Mouse (Mus musculus): ENCODE measurements around the gene Ldb2.

Gene Ldb2

DNA sequence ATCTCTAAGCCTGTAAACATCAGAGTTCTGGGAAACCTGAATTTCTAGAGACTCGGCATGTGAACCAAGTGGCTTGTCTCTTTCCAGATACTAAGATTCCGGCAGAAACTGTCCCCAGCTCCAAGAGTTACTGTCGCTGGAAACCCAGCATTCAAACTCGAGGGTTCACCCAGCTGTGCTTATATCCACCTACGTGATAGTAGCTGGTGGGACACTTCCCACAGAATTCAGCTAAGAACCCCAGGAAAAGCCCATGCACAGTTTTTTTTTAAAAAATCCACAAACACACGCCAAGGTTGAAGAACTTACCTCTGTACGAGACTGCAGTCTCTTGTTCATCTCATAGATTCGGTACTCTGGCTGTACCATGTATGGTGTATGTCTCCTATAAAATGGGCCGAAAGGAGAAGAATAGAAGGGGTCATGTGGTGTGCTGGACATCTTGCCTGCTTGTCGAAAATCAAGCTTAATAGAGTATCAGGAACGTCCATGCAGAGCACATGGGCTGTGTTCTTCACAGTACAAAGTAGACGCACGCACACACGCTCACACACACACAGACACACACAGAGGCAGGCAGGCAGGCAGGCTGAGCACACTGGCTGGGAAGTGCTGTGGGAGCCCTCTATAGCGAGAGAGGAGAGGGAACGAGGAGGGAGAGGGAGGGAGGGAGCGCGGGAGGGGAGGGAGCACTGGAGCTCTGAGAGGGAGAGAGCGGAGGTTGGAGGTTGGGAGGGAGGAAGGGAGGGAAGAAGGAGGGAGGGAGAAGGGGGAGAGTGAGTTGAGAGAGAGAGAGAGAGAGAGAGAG lies at the start of gene Ldb2:
TSS of gene Ldb2 (minus strand) at position 628 of the 808 bp plus-strand sequence.
- DNase-seq = peak; percentile 59 to 73

DNA sequence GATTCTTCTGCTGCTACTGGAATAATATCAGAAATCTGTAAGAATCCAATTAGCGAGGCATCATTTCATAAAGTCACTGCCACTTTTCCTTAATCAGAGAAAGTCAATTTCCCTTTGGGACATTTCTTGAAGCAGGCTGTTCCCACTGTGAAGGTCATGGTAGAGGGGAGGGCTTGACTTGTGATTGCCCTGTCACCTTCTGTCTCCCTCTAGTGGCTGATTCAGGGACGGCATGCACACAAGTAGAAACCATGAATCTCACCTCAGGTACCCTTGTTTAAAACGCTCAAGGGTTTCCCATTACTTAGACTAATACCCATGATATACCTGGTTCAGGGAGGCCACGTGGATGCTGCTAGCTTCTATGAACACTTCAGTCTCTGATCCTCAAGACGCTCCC lies 31.8 kb upstream of the Ldb2 start:
- peak in 1 of 2 experiments; percentile 35 for DNase-seq

DNA sequence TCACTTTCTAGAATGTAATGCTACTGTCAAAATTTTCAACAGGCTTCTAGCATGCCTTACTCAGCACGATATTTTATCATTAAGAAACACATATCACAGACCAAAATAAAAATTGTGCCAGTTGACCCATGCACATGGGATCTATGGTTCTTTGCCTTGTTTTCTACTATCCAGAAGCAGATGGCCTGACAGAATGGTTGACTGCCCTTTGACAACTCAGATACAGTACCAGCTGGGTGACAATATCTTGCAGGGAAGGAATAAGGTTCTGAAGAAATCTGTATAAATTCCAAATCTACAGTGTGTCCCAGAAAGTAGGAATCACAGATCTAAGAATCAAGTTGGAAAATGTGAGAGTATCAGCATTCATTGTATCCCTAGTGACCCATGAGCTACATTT lies 16.0 kb upstream of the Ldb2 start:
- no peak for DNase-seq

DNA sequence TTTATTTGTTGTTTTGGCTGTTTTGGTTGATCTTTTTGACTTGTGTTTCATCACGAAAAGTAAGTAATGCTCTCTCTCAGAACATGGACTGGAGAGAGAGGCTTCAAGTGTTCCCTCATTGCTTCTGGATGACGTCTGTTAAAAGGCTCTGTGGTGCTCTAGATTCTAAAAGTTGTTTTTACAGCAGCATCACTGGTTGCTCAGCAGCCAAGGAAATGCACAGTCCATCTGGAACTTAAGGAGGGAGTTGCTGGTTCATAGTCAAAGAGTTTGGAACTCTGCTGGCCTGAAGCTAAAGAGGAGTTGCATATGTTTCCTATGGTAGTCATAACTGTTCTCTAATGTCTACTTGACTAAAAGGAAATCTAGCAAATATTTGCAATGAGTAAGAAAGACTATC lies 6.5 kb upstream of the Ldb2 start:
- no peak for DNase-seq

DNA sequence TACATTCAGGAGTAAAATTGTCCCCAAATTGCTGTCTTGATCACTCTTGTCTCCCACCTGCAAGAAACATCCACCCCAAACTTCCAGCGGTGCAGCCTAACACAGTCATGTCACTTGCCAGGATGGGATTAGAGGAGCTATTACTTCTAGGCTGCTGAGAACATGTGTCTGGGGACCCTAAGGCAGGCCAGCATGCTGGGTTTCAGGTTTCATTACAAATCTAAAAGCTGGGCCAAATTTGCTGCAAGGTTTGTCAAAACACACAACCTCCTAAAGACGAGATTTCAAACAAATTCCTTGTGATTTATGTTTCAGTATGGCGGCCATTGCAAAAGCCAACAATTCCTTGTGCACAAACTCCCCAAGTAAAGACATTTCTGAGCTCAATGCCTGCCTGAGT lies 1.6 kb upstream of the Ldb2 start:
- DNase-seq = no peak

DNA sequence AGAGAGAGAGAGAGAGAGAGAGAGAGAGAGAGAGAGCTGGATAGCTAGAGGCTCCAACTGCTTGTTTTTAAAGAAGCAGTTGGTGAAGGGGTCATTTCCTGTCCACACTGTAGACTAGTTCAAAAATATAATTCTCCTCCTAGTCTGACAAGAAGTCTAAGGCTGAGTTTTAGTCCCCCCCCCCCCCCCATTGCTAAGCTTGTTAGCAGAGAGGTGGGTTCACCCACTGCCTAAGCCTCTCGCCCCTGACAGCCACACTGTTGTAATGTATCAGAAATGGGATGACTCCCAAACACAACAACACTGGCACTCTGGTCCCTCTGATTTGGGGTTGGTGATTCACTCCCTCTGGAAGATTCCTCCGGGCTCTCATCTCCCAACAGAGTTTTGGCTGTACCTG lies 381 bp upstream of the Ldb2 start:
- DNase-seq = no peak

DNA sequence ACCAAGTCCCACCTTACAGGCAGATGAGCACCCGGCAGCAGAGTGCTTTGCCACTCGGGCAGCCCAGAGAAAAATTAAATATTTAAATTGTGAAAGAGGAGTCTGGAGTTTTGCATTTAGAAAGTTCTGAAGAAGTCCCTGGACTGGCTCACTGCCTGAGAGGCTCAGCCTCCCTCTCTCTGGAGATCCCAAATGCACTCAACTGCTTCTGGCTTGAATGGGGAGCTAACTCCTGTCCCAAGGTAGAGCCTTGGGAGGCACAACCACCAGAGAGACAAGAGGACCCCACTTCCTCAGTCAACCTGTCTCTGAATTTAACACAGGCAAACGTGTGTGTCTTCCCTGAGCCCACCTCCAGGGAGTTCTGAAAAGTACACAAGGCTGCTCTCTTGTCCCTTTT lies 987 bp downstream of the Ldb2 start:
- no peak for DNase-seq

DNA sequence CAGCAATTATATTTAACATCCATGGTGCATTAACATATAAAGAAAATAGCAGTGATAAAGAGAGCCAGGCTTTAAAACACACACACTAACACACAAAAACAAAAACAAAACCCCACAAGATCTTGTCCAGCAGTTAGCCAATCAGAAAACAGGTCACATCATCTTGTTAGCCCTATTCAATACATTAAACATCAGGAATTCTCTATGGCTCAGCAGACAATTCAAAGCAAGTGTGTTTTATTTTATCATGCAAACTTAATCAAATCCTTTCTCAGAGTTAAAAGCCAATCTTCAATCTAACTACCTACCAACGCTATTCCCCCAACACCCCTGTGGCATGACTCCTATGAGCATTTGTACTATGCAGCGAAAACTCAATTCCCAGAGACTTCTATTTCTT lies 1.4 kb downstream of the Ldb2 start:
- no peak for DNase-seq

DNA sequence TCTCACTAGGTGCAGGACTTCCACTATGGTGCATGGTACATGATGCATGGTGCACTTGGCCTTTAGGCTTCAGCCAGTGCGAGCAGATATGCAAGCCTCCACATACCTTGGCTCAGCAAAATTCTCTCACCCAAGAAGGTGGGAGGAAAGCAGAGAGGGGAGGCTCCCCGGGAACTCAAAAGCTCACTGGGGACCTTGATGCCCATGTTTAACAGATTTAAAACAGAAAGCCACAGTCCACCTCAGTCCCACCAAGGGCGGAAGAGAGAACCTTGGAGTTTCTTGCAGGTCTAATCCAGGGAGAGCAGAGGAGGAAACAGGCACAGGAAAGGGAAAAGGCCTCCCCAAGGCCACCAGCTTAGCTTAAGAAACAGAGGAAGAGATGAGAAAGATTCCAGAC lies 14.9 kb downstream of the Ldb2 start:
- no peak for DNase-seq

DNA sequence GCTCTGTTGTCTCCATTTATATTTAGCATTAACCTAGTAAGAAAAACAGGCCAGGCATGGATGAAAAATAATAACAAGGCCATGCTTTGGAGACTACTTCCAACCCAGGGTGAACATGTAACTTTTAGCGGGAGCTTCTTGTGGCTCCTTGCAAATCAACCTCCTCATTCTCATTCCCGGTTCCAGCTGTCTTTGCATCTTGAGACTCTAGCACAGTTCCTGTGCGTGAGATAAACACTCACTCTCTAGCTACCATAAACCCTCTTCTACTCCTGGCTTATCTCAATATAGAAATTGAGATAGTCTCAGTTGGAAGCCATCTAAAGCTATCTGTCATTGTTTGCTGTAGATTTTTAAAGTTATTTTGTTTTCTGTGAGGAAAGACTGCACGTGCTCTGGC lies 20.1 kb downstream of the Ldb2 start:
- DNase-seq = no peak

DNA sequence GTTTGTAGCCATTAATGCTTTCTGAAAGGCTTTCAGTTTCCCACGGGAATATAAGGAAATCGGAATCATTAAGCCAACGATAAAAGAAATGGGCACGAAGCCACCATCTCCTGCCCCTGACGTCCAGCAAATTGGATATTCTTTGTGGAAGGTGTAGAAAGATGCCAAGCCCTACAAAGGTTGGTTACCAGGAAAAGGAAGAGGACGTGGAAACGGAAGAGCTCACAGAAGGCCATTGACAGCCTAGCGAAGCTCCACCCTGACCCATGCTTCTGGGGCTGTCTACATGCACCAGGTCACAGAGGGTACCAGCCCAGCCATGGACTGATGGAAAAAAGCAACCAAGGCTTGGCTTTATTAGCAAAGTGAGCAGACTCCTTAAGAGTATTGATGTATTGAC lies 31.0 kb downstream of the Ldb2 start:
- DNase-seq = peak; percentile 51 to 55

DNA sequence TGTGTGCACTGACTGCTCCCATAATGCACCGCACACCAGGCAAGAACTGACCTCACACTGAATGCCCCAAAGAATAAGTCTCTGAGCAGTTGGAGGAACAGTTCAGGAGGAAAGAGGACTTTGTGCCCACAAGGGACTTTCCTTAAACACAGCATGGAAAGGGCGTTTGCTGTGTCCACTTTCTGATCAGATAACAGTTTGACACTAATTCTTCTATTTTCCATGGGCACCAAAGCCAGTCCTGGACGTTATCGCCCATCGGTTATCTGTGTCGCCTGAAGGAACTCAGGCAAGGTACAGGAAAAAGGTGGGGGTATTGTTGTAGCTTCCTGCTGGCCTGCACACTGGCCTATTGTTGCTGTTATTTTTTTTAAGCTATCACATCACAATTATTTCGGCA lies 34.6 kb downstream of the Ldb2 start:
- DNase-seq = peak; percentile 42 to 61

DNA sequence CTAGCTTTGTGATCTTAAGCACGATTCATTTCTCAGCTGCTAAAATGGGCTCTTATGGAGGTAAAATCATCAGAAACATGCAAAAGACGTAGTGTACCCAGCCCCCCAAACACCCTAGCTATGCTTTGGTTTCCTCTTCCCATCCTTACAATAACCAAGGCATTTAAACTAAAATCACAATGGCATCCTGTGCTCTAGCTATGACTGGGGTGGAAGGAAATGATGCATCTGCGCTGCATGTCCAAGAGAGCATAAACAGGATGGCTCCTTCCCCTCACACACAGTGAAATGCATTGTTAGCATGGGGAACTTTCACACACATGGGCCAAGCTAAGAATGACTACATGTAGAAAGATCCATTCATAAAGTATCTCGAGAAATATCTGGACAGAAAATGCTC lies 40.3 kb downstream of the Ldb2 start:
- peak; percentile 25 to 27 for DNase-seq

DNA sequence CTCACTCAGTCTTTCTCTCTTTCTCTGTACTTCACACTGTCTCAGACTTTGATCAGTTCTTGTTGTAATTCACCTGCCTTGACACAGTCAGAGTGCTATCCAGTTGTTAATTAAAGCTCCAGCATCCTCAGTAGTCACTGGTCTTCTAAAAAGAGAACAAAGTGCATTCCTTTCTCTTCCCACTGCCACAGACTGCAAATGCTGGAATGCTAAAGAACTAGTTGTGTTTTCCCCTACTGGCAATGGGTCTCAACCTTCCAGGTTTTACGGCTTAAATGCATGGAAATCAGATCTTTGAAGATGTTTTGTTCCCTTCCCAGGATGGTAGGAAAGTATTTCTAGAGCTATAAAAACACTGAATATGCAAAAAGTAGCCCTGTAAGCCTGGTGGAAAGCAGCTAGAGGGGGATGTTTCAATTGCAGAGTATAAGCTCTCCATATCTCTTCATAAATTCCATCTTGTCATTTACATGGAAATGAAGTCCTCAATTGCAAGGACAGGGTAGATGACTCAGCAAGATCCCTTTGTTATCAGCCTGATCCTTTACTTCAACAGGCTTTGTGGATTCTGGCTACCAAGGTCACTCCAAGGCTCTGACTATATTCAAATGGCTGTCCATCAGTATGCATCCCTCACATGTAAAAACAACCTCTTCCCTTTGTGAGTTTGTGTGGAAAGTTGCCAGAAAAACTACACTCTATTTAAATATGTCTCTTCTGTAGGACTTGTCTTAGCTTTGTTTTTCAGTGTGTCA lies 45.1 kb downstream of the Ldb2 start:
- DNase-seq = no peak

DNA sequence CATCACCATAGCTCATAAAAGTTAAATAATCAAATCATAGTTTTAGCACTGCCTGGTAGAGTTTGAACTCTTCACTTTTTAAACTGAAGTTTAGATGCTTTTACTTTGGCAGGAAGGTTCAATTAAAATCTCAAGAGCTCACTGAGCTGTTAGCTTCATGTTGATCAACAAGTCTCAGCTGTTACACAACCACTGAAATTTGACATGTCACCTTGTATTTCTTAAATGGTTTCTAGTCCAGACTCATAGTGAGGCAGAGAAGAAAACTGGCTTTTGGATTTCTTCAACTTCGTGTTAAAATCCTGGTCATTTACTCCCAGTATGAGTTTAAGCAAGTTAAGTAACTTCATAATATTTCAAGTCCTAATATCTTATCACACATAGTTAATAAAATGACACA lies 53.8 kb downstream of the Ldb2 start:
- no peak for DNase-seq

DNA sequence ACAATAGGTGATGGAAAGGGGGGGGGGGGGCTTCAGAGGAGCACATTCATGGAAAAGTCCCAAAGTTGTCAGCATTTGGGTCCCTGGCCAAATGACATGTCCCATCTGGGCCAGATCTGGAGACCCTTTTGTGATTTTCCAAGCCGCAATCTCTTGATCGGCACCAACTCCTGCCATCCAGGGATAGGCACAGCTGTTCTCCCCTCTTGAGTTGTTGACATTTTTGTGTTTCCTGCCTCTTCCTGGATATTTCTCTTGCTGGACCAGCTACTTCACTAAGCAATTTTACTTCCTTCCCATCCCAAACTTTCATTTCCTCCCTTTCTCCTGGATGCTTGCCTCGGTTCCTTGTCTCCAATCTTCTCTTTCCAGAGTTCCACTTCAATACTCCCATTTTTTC lies 63.1 kb downstream of the Ldb2 start:
- DNase-seq = peak in 1 of 2 experiments; percentile 23

DNA sequence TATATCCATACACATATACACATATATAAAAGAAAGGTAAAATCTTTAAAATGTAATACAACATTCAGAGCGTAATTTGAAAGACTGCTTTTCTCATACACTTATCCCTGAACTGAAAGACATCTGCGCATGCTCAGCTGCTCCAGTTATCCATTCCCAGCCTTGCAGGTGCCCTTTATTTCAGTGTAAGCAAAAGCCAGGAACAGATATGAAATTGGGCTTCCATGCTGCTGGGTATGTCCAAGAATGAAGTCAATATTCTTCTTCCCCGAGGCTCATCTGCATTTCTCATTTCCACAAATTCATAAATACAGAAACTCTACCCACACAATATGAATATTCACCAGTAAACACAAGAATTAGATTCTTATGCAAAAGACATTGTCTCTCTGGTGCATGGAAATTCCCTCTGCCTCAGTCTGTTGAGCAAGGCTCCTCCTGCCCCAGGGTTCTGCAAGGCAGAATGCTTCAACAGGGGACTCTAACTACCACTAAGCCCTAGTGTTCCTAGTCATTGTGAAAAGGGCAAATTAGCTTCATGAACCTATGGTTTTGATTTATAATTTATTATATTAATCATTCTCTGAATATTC lies 65.3 kb downstream of the Ldb2 start:
- no peak for DNase-seq

DNA sequence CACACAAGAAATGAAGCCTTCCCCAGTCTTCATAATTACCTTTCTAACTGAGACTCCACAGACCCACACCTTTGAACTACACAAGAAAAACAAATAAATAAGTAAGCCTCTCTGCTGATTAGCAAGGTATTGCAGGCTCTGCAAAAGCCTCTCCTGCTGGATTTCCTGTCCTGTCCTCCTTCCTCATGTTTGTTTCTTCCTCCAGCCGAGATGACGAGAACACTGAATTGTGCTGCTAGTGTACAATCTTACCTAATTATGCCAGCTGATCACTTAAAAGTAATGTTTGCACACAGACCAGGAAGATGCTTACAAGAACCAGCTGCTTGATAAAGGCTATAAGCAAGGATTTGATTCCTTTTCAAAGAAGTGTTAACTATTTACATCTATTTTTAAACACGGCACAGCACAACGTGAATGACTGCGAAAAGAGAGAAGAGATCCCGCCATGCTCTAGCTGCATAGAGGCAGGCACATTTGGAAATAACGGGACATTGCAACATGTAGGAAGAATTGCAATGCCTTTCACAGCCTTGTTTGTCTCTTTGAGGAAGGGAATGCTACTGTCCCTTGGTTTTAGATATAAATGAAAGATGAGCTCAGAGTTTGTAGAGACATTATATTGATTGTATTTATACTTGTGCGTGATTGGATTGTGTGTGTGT lies 69.7 kb downstream of the Ldb2 start:
- no peak for DNase-seq

DNA sequence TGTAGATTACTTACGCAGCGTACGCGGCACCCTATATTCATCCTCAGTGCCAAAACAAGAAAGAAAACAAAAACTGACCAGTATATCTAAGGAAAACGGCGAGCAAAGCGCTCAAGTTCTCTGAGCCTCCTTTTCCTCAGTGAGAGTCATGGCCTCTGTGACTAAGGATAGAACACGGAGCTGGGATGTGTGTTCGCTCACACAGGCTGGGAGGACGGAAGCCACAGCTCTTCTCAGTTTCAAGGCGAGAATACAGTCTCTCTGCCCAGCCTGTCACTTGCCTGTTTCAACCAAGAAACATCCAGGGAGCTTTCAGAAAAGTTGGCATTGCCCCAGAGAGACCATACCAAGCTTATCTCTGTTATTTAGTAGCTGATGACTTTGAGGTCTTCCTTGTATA lies 71.5 kb downstream of the Ldb2 start:
- DNase-seq = no peak

DNA sequence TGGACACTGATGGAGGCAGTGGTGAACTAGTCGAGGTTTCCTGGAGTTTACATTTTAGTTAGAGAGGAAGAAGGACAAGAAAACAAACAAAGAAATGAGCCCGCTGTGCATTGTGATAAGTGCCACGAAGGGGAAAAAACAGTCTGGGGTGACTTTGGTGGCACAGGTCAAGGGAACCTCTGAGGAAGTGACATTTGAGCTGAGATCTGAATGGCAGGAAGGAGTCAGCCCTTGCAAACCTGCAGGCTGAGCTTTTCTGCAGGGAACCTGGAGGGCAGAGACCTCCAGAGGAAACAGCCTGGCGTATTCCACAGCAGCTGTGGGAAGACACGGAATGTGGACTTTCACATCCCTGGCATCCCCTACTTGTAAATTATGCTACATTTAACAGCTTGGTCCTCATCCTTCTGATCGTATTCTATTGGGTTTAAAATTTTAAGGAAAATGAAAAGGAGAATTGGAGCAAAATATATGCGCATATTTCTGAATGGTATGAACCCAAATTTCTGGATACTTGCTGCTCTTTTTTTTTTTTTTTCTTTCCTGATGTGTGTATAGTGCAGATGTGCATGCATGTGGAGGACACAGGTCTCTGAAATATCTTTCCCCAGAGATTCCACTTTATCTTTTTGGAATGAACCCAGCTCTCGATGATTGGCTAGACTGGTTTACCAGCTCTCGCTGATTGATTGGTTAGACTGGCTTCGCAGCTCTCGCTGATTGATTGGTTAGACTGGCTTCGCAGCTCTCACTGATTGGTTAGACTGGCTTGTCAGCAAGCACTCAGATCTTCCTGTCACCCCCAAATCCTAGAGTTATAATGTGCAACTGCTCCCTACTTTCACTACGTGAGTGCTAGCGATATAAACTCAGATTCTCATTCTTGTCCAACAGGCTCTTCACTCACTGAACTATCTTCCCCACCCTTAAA lies 72.7 kb downstream of the Ldb2 start:
- DNase-seq = peak; percentile 24 to 60

DNA sequence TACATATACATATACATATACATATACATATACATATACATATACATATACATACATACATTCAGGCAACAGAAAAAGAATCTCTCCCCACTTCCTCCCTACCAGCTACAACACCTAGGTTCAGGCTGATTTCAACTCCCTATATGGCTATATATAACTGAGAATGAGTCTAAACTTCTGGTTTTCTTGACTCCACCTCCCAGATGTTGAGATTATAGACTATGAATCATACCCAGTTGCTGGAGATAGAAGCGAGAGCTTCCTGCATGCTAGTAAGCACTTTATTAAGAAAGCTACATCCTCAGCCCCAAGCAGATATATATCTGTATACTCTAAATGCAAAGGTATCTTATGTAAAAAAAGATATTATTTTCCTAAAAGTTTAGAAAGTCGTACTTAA lies 74.0 kb downstream of the Ldb2 start:
- DNase-seq = no peak

DNA sequence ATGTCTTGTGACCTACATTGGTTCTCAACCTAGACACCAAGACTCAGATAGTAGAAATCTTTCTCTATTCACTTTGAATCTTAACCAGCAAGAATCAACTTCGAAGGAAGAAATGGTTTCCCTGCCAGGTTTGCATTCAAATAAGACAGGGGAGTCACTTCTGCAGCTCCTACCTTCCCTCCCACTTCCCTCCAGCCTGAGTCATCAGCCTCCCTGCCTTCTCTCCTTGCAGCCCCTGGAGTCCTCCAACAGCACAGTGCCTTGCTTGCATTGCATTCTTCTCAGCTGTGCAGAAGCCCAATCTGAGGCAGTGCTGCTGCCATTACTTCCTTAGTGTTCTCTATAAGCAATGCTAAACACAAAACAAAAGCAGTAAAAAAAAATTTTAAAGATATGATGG lies 79.6 kb downstream of the Ldb2 start:
- DNase-seq = no peak

Measured in lung, postnatal 4 days (tissue).